Mouse (Mus musculus): Measurements from ENCODE around the gene Usp49. TPM values are rescaled to one million over a fixed set of nuclear protein-coding genes. Genes with fewer than 3 reads are reported as not detected.
"Not testable (repeated sequence)": the region's sequence is repeated elsewhere in the genome, so short reads cannot be mapped to it uniquely, and the experiment has no call there.

Usp49 gene
- total RNA-seq, 2 experiments from 2014 or later = 9.6 to 13.1 TPM

DNA sequence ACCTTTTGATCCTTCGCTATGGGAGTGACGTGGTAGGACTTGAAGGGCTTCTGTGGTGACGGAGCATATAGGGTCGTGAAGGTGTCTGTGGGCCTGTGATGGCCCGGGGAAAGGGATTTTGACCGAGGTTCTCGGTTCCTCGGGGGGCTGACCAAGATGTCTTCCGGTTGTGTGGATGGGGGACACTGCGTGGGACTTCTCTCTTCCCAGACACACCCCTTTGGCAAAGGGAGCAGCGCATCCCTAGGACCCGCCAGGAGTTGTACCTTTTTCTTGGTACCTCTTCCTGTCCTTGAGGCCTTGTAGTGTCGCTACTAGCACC is 18.9 kb upstream of the Usp49 start:
- intact Hi-C loops (cut with DNase I) = loop anchor here (1.0 to 5.0 kb wide), 2 partner anchors 18 to 76 kb away; partner anchors contain the start of genes Frs3 and Tomm6
- DNase-seq (ENCODE audit: extremely low spot score in 1 of 2, low spot score in 2 of 2) = no peak
- no peak for TF ChIP-seq CTCF (IDR thresholded peaks at IDR 0.05)
- Histone ChIP-seq H3K4me3 (peak overlapping the region; percentile 61), H3K27ac (peak overlapping the region; percentile 98)

DNA sequence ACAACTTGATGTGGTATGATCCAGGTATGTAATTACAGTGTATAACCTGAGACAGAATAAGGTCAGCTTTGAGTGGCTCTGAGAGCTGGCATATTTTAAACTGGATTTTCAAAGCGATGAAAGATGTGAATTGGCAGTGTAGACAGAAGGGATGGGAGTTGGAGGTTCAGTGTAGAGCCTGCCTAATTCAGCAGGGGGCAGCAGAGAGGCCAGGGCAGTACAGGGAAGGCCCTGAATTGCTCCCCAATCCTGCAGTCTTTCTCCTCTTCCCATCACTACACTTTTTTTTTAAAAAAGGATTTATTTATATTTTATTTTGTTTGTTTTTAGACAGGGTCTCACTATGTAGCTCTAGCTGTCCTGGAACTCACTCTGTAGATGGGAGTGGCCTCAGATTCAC is 16.5 kb upstream of the Usp49 start:
- peak; percentile 75 for TF ChIP-seq CTCF (IDR thresholded peaks at IDR 0.05)

DNA sequence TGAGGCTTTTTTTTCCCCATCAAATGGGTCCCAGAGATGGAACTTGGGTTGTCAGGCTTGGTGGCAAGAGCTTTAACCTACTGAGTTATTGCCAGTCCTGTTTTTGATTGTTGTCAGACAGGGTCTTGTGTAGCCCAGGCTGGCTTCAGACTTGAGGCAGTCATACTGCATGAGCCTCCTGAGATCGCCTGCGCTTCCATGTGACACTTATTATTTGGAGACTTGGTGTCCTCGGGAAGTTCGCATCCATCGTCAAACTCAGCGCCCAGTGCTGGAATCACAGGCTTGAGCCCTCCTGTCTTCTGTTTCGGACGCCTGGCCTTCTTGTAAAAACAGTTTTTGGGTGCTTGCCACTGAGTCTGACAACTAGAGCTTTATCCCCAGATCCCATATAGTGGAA is 14.4 kb upstream of the Usp49 start:
- intact Hi-C loops (cut with DNase I) = no loop called here
- Histone ChIP-seq H3K27ac (no peak overlapping the region), H3K4me3 (no peak overlapping the region)
- DNase-seq (ENCODE audit: extremely low spot score in 1 of 2, low spot score in 2 of 2) = no peak
- TF ChIP-seq CTCF (IDR thresholded peaks at IDR 0.05) = no peak

More for the DNA sequence above, 16.5 kb upstream of the Usp49 start:
- intact Hi-C loops (cut with DNase I) = loop anchor here (5.0 kb wide), 1 partner anchor 73 kb away; the partner anchor contains the start of genes Frs3 and Tomm6
- Histone ChIP-seq H3K27ac (no peak overlapping the region), H3K4me3 (no peak overlapping the region)
- no peak for DNase-seq (ENCODE audit: extremely low spot score in 1 of 2, low spot score in 2 of 2)

DNA sequence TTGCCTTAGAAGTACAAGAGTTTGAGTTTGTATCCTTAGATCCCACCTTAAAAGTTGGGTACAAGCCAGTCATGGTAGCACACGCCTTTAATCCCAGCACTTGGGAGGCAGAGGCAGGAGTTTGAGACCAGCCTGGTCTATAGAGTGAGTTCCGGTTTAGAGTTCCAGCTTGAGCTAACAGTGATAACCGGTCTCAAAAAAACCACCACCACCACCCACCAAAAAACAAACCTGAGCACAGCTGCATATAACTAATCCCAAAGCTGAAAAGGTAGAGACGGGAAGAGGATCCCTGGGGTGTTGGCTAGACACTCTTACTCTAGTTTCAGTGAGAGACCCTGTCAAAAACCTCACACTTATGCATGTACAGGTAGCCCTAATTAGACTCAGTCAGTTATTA is 13.8 kb upstream of the Usp49 start:
- Histone ChIP-seq H3K27ac (no peak overlapping the region), H3K4me3 (no peak overlapping the region)
- intact Hi-C loops (cut with DNase I) = no loop called here
- DNase-seq (ENCODE audit: extremely low spot score in 1 of 2, low spot score in 2 of 2) = no peak
- no peak for TF ChIP-seq CTCF (IDR thresholded peaks at IDR 0.05)

DNA sequence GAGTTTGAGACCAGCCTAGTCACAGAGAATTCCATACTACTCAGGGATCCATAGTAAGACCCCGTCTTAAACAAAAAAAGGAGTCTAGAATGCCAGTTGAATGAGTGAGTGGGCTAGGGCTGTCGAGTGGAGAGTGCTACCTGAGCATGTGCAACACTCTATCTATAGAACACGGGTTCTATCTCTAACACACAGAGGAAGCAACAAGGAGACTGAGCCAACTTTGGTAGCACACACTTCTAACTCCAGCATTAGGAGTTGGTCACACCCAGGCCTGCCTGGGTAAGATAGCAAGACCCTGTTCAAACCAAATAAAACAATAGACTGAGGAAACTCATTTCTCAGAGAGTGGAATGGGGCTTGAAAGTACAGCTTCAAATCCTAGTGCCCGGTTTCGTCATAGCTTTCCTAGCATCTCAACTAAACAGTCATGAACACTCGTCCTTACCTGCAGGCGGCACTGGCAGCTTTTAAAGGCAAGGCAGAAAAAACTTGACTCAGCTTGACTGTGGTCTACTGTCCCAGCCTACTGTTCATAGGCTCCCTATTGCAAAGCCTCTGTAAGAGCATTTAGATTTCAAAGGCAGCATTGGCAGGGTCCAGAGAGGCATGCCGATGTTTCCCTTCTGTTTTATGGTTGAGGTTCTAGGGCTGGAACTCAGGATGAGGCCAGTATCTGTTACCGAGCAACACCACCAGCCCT is 12.7 kb upstream of the Usp49 start:
- TF ChIP-seq CTCF (IDR thresholded peaks at IDR 0.05) = no peak
- intact Hi-C loops (cut with DNase I) = no loop called here
- Histone ChIP-seq H3K27ac (no peak overlapping the region), H3K4me3 (no peak overlapping the region)
- no peak for DNase-seq (ENCODE audit: extremely low spot score in 1 of 2, low spot score in 2 of 2)

DNA sequence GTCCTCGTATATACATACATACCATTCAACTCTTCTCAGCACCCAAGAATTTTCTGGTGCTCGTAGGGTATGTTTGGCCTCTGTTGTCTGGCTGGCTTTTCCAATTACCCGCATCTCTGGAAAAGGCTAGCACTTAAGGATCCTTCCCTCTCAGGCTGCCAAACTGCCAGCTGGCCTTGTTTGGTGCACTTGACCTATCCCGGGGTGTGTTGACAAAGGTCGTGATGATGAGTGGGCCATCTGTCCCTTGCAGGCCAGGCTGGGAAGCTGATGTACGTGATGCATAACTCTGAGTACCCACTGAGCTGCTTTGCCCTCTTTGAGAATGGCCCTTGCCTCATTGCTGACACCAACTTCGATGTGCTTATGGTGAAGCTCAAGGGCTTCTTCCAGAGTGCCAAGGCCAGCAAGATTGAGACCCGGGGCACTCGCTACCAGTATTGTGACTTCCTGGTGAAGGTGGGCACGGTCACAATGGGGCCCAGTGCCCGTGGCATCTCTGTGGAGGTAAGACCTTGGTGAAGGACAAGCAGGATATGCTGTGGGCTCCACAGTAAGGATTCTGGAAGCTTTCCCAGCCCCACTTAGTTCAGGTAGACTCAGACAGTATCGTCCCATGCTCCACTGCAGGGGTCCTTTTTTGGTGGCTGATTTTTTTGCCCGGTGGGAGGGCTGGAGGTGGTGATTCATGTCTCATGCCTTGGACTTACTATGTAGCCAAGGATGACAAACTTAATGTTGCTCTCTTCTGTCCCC is 11.8 kb upstream of the Usp49 start:
- intact Hi-C loops (cut with DNase I) = no loop called here
- Histone ChIP-seq H3K27ac (no peak overlapping the region), H3K4me3 (no peak overlapping the region)
- TF ChIP-seq CTCF (IDR thresholded peaks at IDR 0.05) = no peak
- no peak for DNase-seq (ENCODE audit: extremely low spot score in 1 of 2, low spot score in 2 of 2)

DNA sequence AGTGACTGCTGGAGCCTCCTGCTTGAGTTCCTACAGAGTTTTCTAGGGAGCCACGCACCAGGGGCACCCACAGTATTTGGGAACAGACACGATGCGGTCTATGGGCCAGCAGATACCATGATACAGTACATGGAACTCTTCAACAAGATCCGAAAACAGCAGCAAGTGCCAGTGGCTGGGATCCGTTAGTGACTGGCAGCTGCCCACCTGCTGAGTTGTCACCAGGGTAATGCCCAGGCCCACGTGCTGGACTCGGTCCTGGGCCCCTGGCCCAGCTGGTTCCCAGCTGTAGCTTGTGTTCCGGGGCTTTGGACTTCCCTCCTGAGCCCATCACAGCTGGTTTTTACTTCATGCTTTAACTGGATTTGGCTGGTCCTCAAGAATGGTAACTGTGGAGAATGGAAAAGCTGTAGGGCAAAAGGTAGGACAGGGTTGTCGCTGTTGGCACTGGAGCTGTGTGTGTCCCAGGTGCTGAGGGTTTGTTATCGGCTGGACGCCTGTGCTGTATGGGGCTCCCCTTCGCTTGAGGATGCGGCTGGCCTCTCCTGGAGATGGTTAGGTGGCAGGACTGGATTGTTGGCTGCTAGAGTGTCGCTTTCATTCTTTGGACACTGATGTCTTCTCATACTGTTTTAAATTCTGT is 7.5 kb upstream of the Usp49 start:
- no peak for TF ChIP-seq CTCF (IDR thresholded peaks at IDR 0.05)
- Histone ChIP-seq H3K4me3 (no peak overlapping the region), H3K27ac (no peak overlapping the region)
- intact Hi-C loops (cut with DNase I) = no loop called here
- no peak for DNase-seq (ENCODE audit: extremely low spot score in 1 of 2, low spot score in 2 of 2)

DNA sequence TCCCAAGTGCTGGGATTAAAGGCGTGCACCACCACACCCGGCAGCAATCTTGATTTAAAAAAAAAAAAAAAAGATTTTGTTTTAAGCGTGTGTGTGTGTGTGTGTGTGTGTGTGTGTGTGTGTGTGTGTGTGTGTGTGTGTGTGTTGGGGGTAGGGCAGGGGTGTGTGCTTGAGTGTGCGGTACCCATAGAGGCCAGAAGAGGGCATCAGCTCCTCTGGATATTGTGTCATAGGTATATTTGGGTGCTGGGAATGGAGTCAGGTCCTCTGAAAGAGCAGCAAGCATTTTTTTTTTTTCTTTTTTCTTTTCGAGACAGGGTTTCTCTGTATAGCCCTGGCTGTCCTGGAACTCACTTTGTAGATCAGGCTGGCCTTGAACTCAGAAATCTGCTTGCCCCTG is 5.9 kb upstream of the Usp49 start:
- intact Hi-C loops (cut with DNase I); H3K4me3 ChIP-seq; H3K27ac ChIP-seq; DNase-seq (ENCODE audit: extremely low spot score in 1 of 2, low spot score in 2 of 2): not testable (repeated sequence)

DNA sequence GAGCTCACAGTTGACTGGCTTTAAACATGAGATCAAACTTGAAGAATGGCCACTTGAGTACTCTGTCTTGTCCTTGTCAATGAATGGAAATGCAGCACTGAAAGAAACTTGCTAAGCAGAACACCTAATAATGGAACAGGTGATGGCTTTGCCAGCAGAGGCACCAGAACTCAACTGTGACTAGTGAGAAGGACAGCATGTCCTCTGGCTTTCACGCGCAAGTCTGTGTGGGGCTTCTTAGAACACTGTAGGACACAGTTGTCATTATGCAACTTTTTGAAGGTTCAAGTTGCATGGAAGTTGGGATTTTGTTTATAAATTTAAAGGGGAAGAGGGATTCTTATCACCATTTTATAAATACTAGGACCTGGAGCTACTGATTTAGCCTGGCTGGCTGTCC is 5.4 kb upstream of the Usp49 start:
- TF ChIP-seq CTCF (IDR thresholded peaks at IDR 0.05) = no peak
- no peak for DNase-seq (ENCODE audit: extremely low spot score in 1 of 2, low spot score in 2 of 2)
- Histone ChIP-seq H3K27ac (no peak overlapping the region), H3K4me3 (no peak overlapping the region)
- intact Hi-C loops (cut with DNase I) = loop anchor here (5.0 kb wide), 1 partner anchor 47 kb away; no protein-coding TSS in a partner anchor

DNA sequence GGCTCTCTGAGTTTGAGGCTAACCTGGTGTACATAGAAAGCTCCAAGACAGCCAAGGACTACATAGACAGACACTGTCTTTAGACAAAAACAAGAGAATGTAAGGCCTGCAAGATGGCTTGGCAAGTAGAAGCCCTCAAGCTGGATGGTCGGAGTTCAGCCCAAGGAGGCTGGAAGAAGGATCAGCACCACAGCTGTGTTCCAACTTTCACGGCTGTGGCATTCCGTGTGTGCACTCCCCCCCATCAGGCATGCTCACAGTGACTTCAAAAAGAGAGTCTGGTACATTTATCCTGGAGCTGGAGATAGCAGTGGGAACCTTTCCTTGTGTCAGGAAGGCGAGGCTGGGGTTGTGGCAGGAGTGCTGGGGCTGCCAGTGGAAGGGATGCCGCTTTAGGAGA is 4.5 kb upstream of the Usp49 start:
- Histone ChIP-seq H3K27ac (no peak overlapping the region), H3K4me3 (no peak overlapping the region)
- intact Hi-C loops (cut with DNase I) = loop anchor here (5.0 kb wide), 1 partner anchor 46 kb away; no protein-coding TSS in a partner anchor
- no peak for DNase-seq (ENCODE audit: extremely low spot score in 1 of 2, low spot score in 2 of 2)
- no peak for TF ChIP-seq CTCF (IDR thresholded peaks at IDR 0.05)

DNA sequence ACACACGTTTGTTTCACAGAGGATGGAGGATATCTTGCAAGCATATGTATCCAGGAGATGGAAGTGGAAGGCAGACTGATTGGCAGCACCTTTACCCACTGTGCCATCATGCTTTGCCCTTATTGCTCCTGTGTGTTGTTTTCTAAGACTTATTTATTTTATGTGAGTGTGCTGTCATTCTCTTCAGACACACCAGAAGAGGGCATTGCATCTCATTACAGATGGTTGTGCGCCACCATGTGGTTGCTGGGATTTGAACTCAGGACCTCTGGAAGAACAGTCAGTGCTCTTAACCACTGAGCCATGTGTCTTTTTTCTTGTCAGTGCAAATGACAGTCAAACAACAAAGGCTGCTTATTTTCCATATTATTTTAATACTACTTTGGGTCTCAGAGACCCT is 2.7 kb upstream of the Usp49 start:
- Histone ChIP-seq H3K27ac (no peak overlapping the region), H3K4me3 (no peak overlapping the region)
- intact Hi-C loops (cut with DNase I) = loop anchor here (5.0 kb wide), 1 partner anchor 45 kb away; no protein-coding TSS in a partner anchor
- TF ChIP-seq CTCF (IDR thresholded peaks at IDR 0.05) = no peak
- DNase-seq (ENCODE audit: extremely low spot score in 1 of 2, low spot score in 2 of 2) = no peak

Measured in left cerebral cortex, adult 2 months (tissue).